Mouse (Mus musculus) CH12.LX (cell line): Measurements from ENCODE around the gene Cdkn2d. TPM values are rescaled to one million over a fixed set of nuclear protein-coding genes. Genes with fewer than 3 reads are reported as not detected.
"Not testable (repeated sequence)": the region's sequence is repeated elsewhere in the genome, so short reads cannot be mapped to it uniquely, and the experiment has no call there.

Experiments
- DNase-seq: peaks from one replicate; pipeline ENCODE4 v3.0.0-alpha.2; 2013; ENCODE audit errors: extremely low read depth
- H3K27ac ChIP-seq: 2 replicates; pipeline ENCODE4 v1.5.1; 2012; ENCODE audit warnings: low read depth, mild to moderate bottlenecking, control low read depth, moderate library complexity; ENCODE audit not compliant: insufficient read depth
- H3K27me3 ChIP-seq: replicated peaks from 2 replicates; pipeline ENCODE3; 2012; ENCODE audit warnings: inconsistent platforms
- H3K36me3 ChIP-seq, 2 experiments: replicated peaks in 1 of 2; 2 replicates each; pipeline versions ENCODE3 to v1.6.1; 2012; ENCODE audit warnings: inconsistent platforms in 1 of 2, low read length in 1 of 2, mild to moderate bottlenecking in 1 of 2, mixed read lengths in 1 of 2, moderate library complexity in 1 of 2; ENCODE audit not compliant: control insufficient read depth in 1 of 2, insufficient read depth in 1 of 2
- H3K4me1 ChIP-seq, 2 experiments: 2 replicates each; pipeline ENCODE4 v1.6.1; 2012; ENCODE audit warnings: inconsistent platforms in 1 of 2, moderate library complexity in 1 of 2; ENCODE audit not compliant: insufficient read depth in 2 of 2, control insufficient read depth in 1 of 2
- H3K4me2 ChIP-seq: 2 replicates; pipeline ENCODE4 v1.6.1; 2012; ENCODE audit warnings: low read depth, mild to moderate bottlenecking, control low read depth; ENCODE audit not compliant: poor library complexity, insufficient read depth, severe bottlenecking
- H3K4me3 ChIP-seq, 3 experiments: fragments of 150-350 bp in 1 of 3; sonication (generic) in 1 of 3; replicated peaks in 1 of 3; 2 replicates each; pipeline versions ENCODE3 to v1.5.1; 2011 to 2012; ENCODE audit warnings: low read depth in 2 of 3, low read length in 2 of 3, mild to moderate bottlenecking in 2 of 3, moderate library complexity in 2 of 3, control low read depth in 1 of 3, improper control_type of control experiment in 1 of 3, inconsistent platforms in 1 of 3, mixed read lengths in 1 of 3; ENCODE audit not compliant: poor library complexity in 1 of 3
- H3K79me2 ChIP-seq: replicated peaks from 2 replicates; pipeline ENCODE4 v1.6.1; 2012; ENCODE audit warnings: mild to moderate bottlenecking, moderate library complexity; ENCODE audit not compliant: control insufficient read depth, poor library complexity, insufficient read depth, severe bottlenecking; ENCODE audit errors: extremely low read depth
- H3K9ac ChIP-seq: 2 replicates; pipeline ENCODE4 v1.6.1; 2012; ENCODE audit warnings: low read depth, mild to moderate bottlenecking, control low read depth, moderate library complexity; ENCODE audit not compliant: insufficient read depth
- H3K9me3 ChIP-seq: replicated peaks from 2 replicates; pipeline ENCODE3; 2012; ENCODE audit warnings: low read length, inconsistent platforms, mixed read lengths
- BHLHE40 ChIP-seq: IDR thresholded peaks from 2 replicates; pipeline ENCODE4 v1.6.1; 2011; ENCODE audit warnings: mild to moderate bottlenecking, low read depth, low read length, improper control_type of control experiment
- CTCF ChIP-seq, 2 experiments: IDR thresholded peaks in 1 of 2; conservative IDR thresholded peaks in 1 of 2; 2 replicates each; pipeline ENCODE4 v1.5.1; 2011 to 2012; ENCODE audit warnings: low read depth in 2 of 2, low read length in 2 of 2, improper control_type of control experiment in 1 of 2, inconsistent platforms in 1 of 2, mild to moderate bottlenecking in 1 of 2, moderate library complexity in 1 of 2
- E2F4 ChIP-seq: IDR thresholded peaks from 2 replicates; pipeline ENCODE4 v1.6.1; 2011; ENCODE audit warnings: low read depth, low read length, improper control_type of control experiment; ENCODE audit not compliant: insufficient replicate concordance
- JUND ChIP-seq: conservative IDR thresholded peaks from 2 replicates; pipeline ENCODE4 v1.6.1; 2011; ENCODE audit warnings: low read depth, low read length, improper control_type of control experiment
- KAT2A ChIP-seq: IDR thresholded peaks from 2 replicates; pipeline ENCODE4 v1.6.1; 2012; ENCODE audit warnings: low read length, improper control_type of control experiment, inconsistent platforms; ENCODE audit not compliant: insufficient replicate concordance
- MAZ ChIP-seq: IDR thresholded peaks from 2 replicates; pipeline ENCODE4 v1.6.1; 2012; ENCODE audit warnings: low read depth, mild to moderate bottlenecking, inconsistent platforms, low read length, improper control_type of control experiment, moderate library complexity
- MEF2A ChIP-seq: IDR thresholded peaks from 2 replicates; pipeline ENCODE4 v1.6.1; 2014; ENCODE audit warnings: low read depth, mild to moderate bottlenecking, inconsistent platforms, low read length, improper control_type of control experiment, borderline replicate concordance
- MYC ChIP-seq: IDR thresholded peaks from 2 replicates; pipeline ENCODE4 v1.6.1; 2011; ENCODE audit warnings: low read depth, mild to moderate bottlenecking, improper control_type of control experiment, low read length
- NELFE ChIP-seq: IDR thresholded peaks from 2 replicates; pipeline ENCODE4 v1.6.1; 2011; ENCODE audit warnings: low read depth, low read length, improper control_type of control experiment
- NRF1 ChIP-seq: IDR thresholded peaks from 2 replicates; pipeline ENCODE4 v1.6.1; 2014; ENCODE audit warnings: low read depth, mild to moderate bottlenecking, inconsistent platforms, low read length, improper control_type of control experiment, moderate library complexity
- PAX5 ChIP-seq: IDR thresholded peaks from 2 replicates; pipeline ENCODE4 v1.6.1; 2012; ENCODE audit warnings: low read length, inconsistent platforms, mixed read lengths
- POLR2A ChIP-seq: IDR thresholded peaks from 2 replicates; pipeline ENCODE4 v1.6.1; 2011; ENCODE audit warnings: low read depth, mild to moderate bottlenecking, improper control_type of control experiment, low read length
- POLR2AphosphoS2 ChIP-seq: IDR thresholded peaks from 2 replicates; pipeline ENCODE4 v1.6.1; 2011; ENCODE audit warnings: low read depth, low read length, improper control_type of control experiment
- SIN3A ChIP-seq: IDR thresholded peaks from 2 replicates; pipeline ENCODE4 v1.6.1; 2012; ENCODE audit warnings: low read length, improper control_type of control experiment, inconsistent platforms
- SMC3 ChIP-seq: IDR thresholded peaks from 2 replicates; pipeline ENCODE4 v1.6.1; 2011; ENCODE audit warnings: low read depth, low read length, improper control_type of control experiment
- TBP ChIP-seq: conservative IDR thresholded peaks from 2 replicates; pipeline ENCODE4 v1.6.1; 2011; ENCODE audit warnings: low read depth, low read length, improper control_type of control experiment
- USF2 ChIP-seq: conservative IDR thresholded peaks from 2 replicates; pipeline ENCODE4 v1.6.1; 2011; ENCODE audit warnings: low read depth, low read length, improper control_type of control experiment
- ZC3H11A ChIP-seq: IDR thresholded peaks from 2 replicates; pipeline ENCODE4 v1.6.1; 2012; ENCODE audit warnings: low read depth, mild to moderate bottlenecking, inconsistent platforms, low read length, improper control_type of control experiment
- ZKSCAN1 ChIP-seq: IDR thresholded peaks from 2 replicates; pipeline ENCODE4 v1.6.1; 2012; ENCODE audit warnings: low read depth, inconsistent platforms, low read length, improper control_type of control experiment, borderline replicate concordance
- ZMIZ1 ChIP-seq: IDR thresholded peaks from 2 replicates; pipeline ENCODE4 v1.6.1; 2012; ENCODE audit warnings: low read depth, mild to moderate bottlenecking, inconsistent platforms, low read length, improper control_type of control experiment
- ZNF384 ChIP-seq: IDR thresholded peaks from 2 replicates; pipeline ENCODE4 v1.6.1; 2012; ENCODE audit warnings: low read depth, low read length, improper control_type of control experiment, inconsistent platforms
- dilution Hi-C: fragments of 300-500 bp; cut with MboI; formaldehyde crosslinking; loops from 2 replicates; pipeline ENCODE4 v1.14.3; 2020; ENCODE audit warnings: low sequenced_read_pairs; ENCODE audit not compliant: extremely low pct_unique_long_range_greater_than_20kb, extremely low pct_ligation_motif_present
- in situ Hi-C: fragments of 300-500 bp; cut with MboI; formaldehyde crosslinking; loops from 3 replicates; pipeline ENCODE4 v1.14.3; 2019; ENCODE audit warnings: low sequenced_read_pairs, low pct_ligation_motif_present, low pct_unique_long_range_greater_than_20kb, mixed read lengths
- polyA plus RNA-seq: library from polyadenylated mRNA; unstranded; fragments of >175 nt; gene quantifications from 2 replicates; pipeline ENCODE4 v1.2.1, GENCODE M21; 2012; ENCODE audit warnings: low read depth; ENCODE audit not compliant: insufficient read length
- total RNA-seq, 2 experiments: library from RNA; depleted of rRNA; stranded (reverse); fragments of 300-350 nt in 1 of 2; fragments of >200 nt in 1 of 2; gene quantifications; 2 replicates each; pipeline ENCODE4 v1.2.3; 2012 to 2014

Gene Cdkn2d
- total and polyA plus RNA-seq, 3 experiments = 2.9 to 12.6 (median 7.1) TPM

GRCm38 (mm10) chr9:21269590-21269989, 21.6 kb downstream of the Cdkn2d start:
- dilution Hi-C loops = not testable (repeated sequence)
- H3K36me3 ChIP-seq = peaks cover 55 to 77% of the 10 kb centered on the region in 2 experiments

DNA sequence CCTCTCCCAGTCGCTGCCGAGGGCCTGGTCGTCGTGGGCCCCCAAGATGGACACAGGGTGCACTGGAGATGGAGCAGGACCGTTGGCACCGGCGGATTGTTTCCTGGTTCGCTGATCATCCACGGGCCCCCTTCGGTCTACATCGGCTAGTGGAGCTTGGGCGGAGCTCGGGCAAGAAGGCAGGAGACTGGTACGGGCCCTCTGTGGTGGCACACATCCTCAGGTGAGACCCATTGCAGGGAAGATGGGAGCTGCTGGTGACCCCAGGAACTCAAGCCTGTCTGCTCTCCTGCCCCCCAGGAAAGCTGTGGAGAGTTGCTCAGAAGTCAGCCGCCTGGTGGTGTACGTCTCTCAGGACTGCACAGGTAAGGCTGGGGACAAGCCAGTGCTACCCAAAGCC, 22.9 kb downstream of the Cdkn2d start:
- peaks cover 44 to 64% of the 10 kb centered on the region in 2 experiments for H3K36me3 ChIP-seq

More at GRCm38 (mm10) chr9:21269590-21269989, 21.6 kb downstream of the Cdkn2d start:
- H3K9me3 ChIP-seq, H3K27ac ChIP-seq, H3K9ac ChIP-seq, H3K79me2 ChIP-seq, H3K27me3 ChIP-seq, in situ Hi-C loops, H3K4me3 ChIP-seq, DNase-seq, H3K4me2 ChIP-seq: not testable (repeated sequence)
- TF ChIP-seq ZNF384 (peak; percentile 89), SMC3 (0 out of 2 replicates have a peak, but pooled peaks have one; percentile 10), CTCF (conservative IDR thresholded peaks at IDR 0.05 in 1 of 2, IDR thresholded peaks at IDR 0.05 in 1 of 2; ENCODE audit: low read depth in 2 of 2, low read length in 2 of 2) (peak in 1 of 2 experiments; percentile 36; a peak in 2 of 4 replicates)
- peaks cover 0 to 17% of the 10 kb centered on the region in 2 experiments; a peak in 3 of 4 replicates for H3K4me1 ChIP-seq

DNA sequence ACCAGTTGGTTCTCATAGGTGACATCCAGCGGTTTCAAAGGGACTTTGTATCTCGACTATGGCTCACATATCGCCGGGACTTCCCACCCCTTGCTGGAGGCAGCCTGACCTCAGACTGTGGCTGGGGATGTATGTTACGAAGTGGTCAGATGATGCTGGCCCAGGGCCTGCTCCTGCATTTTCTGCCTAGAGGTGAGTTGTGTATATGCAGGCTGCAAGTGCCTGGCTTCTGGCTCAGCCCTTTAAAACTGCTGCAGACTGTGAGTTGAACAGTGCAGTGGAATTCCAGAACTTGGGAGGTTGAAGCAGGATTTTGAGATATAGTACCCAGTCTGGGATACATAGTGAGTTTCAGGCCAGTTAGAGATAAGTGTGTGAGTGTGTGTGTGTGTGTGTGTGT, 24.3 kb downstream of the Cdkn2d start:
- Histone ChIP-seq H3K9ac (no peak overlapping the region), H3K27me3 (no peaks in the 10 kb centered on the region), H3K4me2 (no peak overlapping the region), H3K9me3 (no peaks in the 10 kb centered on the region), H3K4me1 (peaks cover 0 to 24% of the 10 kb centered on the region in 2 experiments; a peak in 3 of 4 replicates), H3K27ac (no peak overlapping the region), H3K36me3 (peaks cover 30 to 50% of the 10 kb centered on the region in 2 experiments), H3K4me3 (no peak overlapping the region), H3K79me2 (peaks cover 6% of the 10 kb centered on the region)
- DNase-seq = no peak
- in situ Hi-C loops (no loop called here), dilution Hi-C loops (no loop called here)
- no peak for TF ChIP-seq ZMIZ1
- no peak for TF ChIP-seq JUND
- no peak for TF ChIP-seq KAT2A
- no peak for TF ChIP-seq PAX5
- no peak for TF ChIP-seq E2F4
- TF ChIP-seq POLR2A = no peak

More for the DNA sequence above, 22.9 kb downstream of the Cdkn2d start:
- Histone ChIP-seq H3K27ac (no peak overlapping the region), H3K27me3 (no peaks in the 10 kb centered on the region), H3K4me1 (peaks cover 0 to 22% of the 10 kb centered on the region in 2 experiments; a peak in 3 of 4 replicates), H3K4me2 (no peak overlapping the region), H3K4me3 (no peak overlapping the region), H3K9me3 (no peaks in the 10 kb centered on the region), H3K79me2 (peaks cover 6% of the 10 kb centered on the region)
- in situ Hi-C loops = no loop called here
- dilution Hi-C loops = no loop called here
- TF ChIP-seq SIN3A (no peak), BHLHE40 (no peak), POLR2AphosphoS2 (no peak), MEF2A (no peak), ZC3H11A (no peak), MYC (no peak), USF2 (no peak), MAZ (no peak), JUND (no peak), ZNF384 (no peak), NELFE (no peak), TBP (no peak), NRF1 (no peak), KAT2A (no peak), ZKSCAN1 (no peak)
- TF ChIP-seq, all 38 proteins: peak for 0
- H3K9ac ChIP-seq = no peak overlapping the region
- no peak for DNase-seq
